Mouse (Mus musculus): ENCODE results near the gene Dedd2.
A peak's percentile ranks its signal among the peaks of the same experiment; 100 is the strongest.

- TF ChIP-seq CTCF (IDR thresholded peaks at IDR 0.05), result peak; percentile 35
- TF ChIP-seq EP300 (IDR thresholded peaks at IDR 0.05; ENCODE audit: insufficient read depth, low read depth, low read length), result no peak
- TF ChIP-seq POLR2A (IDR thresholded peaks at IDR 0.05; ENCODE audit: insufficient read depth, low read depth, low read length), result no peak
Measured at GRCm38 (mm10) chr7:25218705-25219415, 1.6 kb downstream of the Dedd2 start.

All from heart, adult 2 months (tissue).